Mouse (Mus musculus): ENCODE measurements around the gene Yeats4. TPM values are rescaled to one million over a fixed set of nuclear protein-coding genes. Genes with fewer than 3 reads are reported as not detected.

Yeats4 gene
- polyA plus RNA-seq, 1 experiment from 2014 or later, result 112 TPM

Other genes starting within 250 kb of the Yeats4 start
- 0.22 and 0.53 TPM in 2 replicates for gene Best3, start 238.2 kb downstream of the Yeats4 start, polyA plus RNA-seq (2016; fragmentation: Nextera tagmentation; extraction: Ambion mirVana)
- not detected in 2 replicates for gene Lrrc10, start 179.2 kb downstream of the Yeats4 start, polyA plus RNA-seq (2016; fragmentation: Nextera tagmentation; extraction: Ambion mirVana)
- gene Cct2, start 160.7 kb downstream of the Yeats4 start, polyA plus RNA-seq (2016; fragmentation: Nextera tagmentation; extraction: Ambion mirVana), result 247 and 251 TPM in 2 replicates
- 25.3 and 31.7 TPM in 2 replicates for gene Frs2, start 76.0 kb downstream of the Yeats4 start, polyA plus RNA-seq (2016; fragmentation: Nextera tagmentation; extraction: Ambion mirVana)
- gene 9530003J23Rik, start 14.2 kb upstream of the Yeats4 start, polyA plus RNA-seq (2016; fragmentation: Nextera tagmentation; extraction: Ambion mirVana), result not detected in 2 replicates
- 16.9 and 17.5 TPM in 2 replicates for gene Lyz2, start 57.8 kb upstream of the Yeats4 start, polyA plus RNA-seq (2016; fragmentation: Nextera tagmentation; extraction: Ambion mirVana)
- not detected in 2 replicates for gene Lyz1, start 68.4 kb upstream of the Yeats4 start, polyA plus RNA-seq (2016; fragmentation: Nextera tagmentation; extraction: Ambion mirVana)
- gene Cpsf6, start 155.5 kb upstream of the Yeats4 start, polyA plus RNA-seq (2016; fragmentation: Nextera tagmentation; extraction: Ambion mirVana), result 231 and 248 TPM in 2 replicates

All from hindbrain, embryonic 12.5 days (tissue).